Mouse (Mus musculus) thymus, postnatal 14 days (tissue): ENCODE measurements around the gene Cacna1s.

Experiments used
- DNase-seq: peaks from one replicate; pipeline ENCODE4 v3.0.0; 2021

Gene Cacna1s

DNA sequence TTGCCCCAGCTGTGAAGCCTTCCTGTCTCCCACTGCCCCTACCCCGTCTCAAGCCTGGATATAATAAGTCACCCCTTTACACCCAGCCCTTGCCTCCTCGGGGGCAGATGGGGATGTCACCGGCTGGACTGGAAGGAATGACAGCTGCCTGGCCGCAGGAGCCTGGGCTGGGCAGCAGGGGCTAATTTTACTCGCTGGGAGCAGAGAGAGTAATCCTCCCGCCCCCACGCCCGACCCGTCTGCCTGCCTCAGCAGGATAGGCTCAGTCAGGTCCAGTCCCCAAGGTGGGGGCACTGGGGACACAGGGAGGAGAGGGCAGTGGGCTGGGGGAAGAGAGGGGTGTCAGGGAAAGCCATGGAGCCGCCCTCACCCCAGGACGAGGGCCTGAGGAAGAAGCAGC is at the start of gene Cacna1s:
Gene Cacna1s (plus strand): TSS at position 204 of the 400 bp plus-strand sequence.
- DNase-seq, result no peak

GRCm38 (mm10) chr1:136006292-136006748 is 46.2 kb upstream of the Cacna1s start, which contains the start of gene Igfn1:
TSS of gene Igfn1 (minus strand) at chr1:136006342.
- no peak for DNase-seq

GRCm38 (mm10) chr1:136007211-136008158 is 45.1 kb upstream of the Cacna1s start, which contains the start of gene Tmem9:
TSS of gene Tmem9 (plus strand) at chr1:136008150.
- peak; percentile 39 for DNase-seq

DNA sequence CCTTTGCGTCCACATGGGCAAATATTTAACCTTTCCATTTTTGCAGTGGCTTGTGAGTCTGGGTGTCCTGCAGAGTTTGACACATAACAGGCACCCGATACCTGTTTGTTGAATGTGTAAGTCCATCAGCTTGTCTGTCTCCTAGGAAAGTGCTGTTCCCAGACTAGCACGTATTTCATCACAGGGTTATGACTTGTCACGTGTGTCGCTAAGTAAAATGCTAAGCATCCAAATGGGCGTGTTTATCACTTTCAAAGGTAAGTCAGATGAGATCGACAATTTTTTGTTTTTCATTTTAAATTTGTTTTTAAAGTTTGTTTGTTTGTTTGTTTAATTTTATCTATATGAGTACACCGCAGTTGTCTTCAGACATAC is 44.4 kb upstream of the Cacna1s start:
- no peak for DNase-seq

DNA sequence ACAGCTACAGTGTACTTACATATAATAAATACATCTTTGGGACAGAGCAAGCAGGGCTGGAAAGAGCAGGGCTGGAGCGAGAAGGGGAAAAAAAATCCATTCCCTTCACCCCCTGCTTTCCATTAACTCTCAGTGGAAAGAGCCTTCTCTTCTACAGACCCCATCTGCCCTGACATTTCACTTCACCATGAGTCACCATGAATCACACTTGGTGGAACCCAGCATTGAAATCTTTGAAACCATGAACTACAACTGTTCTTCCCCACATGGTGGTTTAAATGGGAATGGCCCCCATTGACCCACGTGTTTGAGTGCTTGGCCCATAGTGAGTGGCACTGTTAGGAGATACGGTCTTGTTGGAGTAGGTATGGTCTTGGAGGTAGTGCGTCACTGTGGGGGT is 42.3 kb upstream of the Cacna1s start:
- DNase-seq, result no peak

DNA sequence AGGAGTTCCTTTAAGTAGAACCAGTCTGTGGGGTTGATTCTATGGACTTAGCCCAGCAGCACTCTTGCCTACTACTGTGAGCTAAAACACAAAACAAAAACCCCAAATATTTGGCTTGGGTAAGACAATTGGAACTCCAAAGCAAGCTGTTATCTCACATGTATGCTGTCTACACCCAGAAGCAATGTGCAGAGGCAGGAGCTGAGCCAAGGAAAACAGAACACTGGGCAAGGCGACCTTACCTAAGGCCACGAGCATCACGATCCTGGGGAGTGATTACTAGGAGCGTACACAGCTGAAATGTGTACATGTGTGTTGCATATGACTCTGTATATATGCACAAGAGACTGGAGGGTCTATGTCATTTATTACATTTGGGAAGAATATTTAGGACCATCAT is 39.0 kb upstream of the Cacna1s start:
- no peak for DNase-seq

DNA sequence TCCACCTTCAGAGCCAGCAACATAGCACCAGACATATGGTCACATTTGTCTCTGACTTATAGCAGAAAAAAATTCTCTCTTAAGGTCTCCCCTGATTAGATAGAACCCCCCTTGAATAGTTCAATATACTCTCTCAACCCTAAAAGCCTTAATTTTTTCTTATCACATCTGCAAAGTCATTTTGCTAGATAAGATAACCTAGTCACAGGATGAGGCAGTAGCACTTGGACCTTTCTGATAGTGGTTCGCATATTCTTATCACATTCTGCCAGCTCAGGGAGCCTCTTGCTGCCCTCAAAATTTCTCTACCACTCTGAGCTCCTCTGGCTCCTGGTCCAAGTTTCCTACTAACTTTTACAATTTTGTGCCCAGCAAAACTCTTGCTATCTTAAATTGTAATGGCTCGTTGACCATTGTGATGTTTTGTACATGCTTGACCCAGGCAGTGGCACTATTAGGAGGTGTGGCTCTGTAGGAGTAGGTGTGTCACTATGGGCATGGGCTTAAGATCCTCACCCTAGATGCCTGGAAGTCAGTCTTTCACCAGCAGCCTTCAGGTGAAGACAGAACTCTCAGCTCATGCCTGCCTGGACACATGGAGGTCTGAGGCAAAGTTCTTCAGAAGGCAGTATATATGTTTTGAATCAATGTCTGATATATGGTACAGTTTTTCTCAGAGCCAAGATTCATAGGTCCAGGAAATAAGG is 37.6 kb upstream of the Cacna1s start:
- DNase-seq, result no peak

- DNase-seq, result no peak
These were observed 35.2 kb upstream of the Cacna1s start for GRCm38 (mm10) chr1:136017307-136017706.

- peak; percentile 91 for DNase-seq
These were observed 34.6 kb upstream of the Cacna1s start for GRCm38 (mm10) chr1:136017907-136018313.

DNA sequence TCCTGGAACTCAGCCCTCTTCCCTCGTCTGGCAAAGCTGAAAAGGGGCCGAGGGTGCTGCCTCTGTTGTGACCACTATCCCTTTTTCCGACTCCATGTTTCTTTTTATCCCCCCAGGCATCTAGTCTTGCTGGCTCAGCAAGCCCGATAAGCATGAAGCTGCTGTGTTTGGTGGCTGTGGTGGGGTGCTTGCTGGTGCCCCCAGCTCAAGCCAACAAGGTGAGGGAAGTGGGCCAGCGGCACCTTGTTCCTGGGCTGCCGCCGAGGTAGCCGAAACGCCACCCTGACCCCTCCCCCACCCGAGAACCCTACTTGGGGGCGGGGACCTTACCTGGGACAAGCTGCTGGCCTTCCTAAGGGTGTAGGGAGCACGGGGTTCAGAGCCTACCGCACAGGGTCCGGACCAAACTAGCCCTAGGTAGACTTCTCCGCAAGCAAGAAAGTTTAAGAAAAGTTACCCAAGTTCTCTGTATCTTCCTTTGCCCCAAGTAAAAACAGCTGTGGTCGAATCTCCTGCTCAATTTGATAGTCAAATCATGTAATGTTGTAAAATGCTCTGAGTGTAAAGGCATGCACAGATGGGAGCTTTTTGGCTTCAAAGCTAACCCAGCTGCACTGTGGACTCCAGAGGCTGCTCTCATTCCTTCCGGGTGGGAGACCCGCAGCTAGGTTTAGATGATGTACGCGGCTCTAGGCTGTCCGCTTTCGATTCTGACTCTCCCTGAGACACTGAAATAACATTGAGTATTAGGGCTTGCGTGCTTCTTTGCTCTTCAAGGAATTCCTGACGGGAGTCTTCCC is 34.0 kb upstream of the Cacna1s start:
- DNase-seq, result peak; percentile 59

GRCm38 (mm10) chr1:136030201-136030600 is 22.3 kb upstream of the Cacna1s start:
- DNase-seq, result no peak

- no peak for DNase-seq
These were observed 20.9 kb upstream of the Cacna1s start for GRCm38 (mm10) chr1:136031697-136032096.

DNA sequence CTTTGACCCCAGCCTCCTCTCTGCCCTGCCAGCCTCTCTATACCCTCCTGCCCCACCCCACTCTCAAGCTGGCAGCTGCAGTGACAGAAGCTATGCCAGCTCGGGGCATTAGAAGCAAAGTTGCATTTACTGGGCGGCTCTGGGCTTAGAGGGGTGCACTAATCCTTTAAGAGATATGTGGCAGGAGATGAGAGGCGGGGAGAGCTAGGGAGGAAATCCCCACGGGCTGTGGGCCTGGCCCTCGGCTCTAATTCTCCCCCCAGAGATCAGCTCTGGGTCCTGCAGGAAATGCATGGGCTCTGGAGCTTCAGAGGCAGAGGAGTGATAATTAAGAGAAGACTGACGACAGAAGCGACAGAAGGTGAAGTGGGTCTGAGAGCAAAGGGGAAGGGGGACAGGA is 19.6 kb upstream of the Cacna1s start:
- DNase-seq, result no peak

GRCm38 (mm10) chr1:136038746-136039538 is 13.6 kb upstream of the Cacna1s start:
- no peak for DNase-seq

GRCm38 (mm10) chr1:136040452-136040851 is 12.1 kb upstream of the Cacna1s start:
- no peak for DNase-seq

DNA sequence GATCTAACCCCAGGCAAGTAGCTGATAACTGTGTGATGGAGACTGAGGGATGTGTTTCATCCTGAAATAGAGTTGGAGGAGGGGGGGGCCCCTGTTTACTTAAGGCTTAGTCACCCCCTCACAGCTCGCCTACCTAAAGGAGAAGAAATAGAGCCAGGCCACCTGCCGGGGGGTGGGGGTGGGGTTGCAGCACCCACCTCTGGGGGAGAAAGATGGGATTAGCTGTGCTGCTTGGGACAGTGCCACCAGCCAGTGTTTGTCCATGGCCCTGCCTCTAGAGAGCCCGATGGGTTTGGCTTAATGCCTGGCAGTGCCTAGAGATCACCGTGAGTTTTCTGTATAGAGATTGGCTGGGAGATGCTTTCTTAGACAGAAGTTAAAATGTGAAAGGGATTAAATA is 11.7 kb upstream of the Cacna1s start:
- DNase-seq, result no peak

DNA sequence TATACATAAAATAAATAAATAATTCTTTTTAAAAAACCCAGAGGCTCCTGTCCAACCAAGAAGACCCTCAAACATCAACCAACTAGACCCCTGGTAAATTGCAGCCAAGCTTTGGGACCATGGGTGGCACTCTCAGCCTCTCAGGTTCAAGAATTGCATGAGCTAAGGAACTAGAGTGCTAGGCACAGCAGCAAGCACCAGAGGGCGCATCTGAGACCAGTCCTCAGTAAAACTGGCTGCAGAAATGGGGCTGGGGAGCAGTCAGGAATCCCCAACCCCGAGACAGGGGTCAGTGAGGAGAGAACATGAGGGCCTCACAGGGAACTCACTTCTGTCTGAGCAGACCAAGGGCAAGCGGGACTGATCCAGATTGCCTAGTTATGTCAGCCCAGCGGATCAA is 6.8 kb upstream of the Cacna1s start:
- DNase-seq, result peak; percentile 68

- DNase-seq, result no peak
These were observed 5.1 kb upstream of the Cacna1s start for GRCm38 (mm10) chr1:136047432-136047831.

GRCm38 (mm10) chr1:136047894-136048293 is 4.7 kb upstream of the Cacna1s start:
- no peak for DNase-seq

DNA sequence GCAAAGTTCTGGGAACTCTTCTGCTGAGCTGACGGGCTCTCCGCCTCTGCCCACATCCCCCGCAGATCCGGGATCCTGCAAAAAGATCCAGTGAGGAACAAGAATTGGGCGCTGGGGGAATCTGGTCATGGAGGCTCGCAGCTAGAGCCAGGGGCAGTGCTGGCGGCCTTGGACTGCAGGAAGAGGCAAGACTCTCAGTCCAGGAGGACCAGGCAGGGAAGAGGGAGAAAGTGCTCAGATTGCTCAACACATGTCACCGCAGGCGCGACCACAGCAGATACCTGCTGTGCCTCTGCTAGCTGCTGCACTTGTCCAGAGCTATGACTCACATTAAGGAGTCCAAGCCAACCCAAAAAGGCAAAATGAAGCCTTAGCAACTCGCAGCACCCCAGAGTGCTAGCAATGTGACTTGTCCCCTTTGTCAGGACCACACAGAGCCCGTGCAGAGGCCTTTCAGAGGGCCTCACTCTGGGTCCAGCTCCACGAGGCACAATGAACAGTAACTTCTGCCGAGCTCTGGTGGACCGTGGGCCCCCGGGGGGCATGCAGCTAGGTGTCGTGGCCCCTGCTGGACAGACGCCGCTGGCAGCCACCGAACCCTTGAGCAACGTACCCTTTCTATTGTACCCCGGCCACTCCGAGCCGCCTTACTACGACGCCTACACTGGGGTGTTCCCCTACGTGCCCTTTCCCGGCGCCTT is 2.1 kb upstream of the Cacna1s start, which contains the start of gene Ascl5:
Gene Ascl5 (plus strand): TSS at position 493 of the 701 bp plus-strand sequence.
- no peak for DNase-seq

GRCm38 (mm10) chr1:136051013-136051315 is 1.6 kb upstream of the Cacna1s start:
- DNase-seq, result peak; percentile 50
